Mouse (Mus musculus) layer of hippocampus, adult 9-10 months (tissue): Measurements from ENCODE around the gene Chuk.
"Not testable (repeated sequence)": the region's sequence is repeated elsewhere in the genome, so short reads cannot be mapped to it uniquely, and the experiment has no call there.

ENCODE experiments used
- DNase-seq: peaks from one replicate; pipeline ENCODE4 v3.0.0; 2022; ENCODE audit warnings: low spot score

Gene Chuk

DNA sequence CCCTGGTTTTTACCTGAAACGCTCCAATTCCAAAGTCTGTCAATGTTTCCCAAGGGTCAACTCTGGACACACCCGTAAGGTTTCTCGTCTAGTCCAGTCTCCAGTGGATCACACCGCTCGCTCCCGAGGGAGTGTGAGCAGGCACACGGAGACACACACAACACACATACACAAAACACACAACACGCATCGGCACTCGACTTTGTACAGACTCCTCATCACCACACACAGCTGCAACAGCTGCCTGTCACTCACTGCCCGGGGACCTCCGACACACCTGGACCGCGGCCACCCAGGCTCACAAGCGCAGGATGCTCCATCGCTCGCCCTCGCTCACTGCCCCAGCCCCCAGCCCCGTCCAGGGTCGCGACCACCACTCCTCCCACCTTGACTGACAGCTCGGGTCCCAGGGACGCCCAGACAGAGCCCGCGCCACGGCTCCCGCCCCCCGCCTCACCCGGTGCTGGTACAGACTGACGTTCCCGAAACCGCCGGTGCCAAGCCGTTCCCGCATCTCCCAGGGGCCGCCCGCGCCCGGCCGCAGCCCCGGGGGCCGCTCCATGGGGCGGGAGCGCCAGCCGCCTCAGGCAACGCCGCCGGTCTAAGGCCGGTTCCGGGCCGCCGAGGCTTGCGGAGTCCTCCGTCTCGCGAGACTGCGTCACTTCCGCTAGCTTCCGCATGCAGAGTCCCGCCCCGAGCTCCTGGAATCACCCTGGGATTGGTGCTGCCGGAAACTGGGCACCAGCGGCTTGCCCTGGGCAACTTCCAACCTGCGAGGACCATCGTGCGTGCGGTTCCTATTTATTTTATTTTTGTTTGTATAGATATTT, at the start of gene Chuk:
Gene Chuk (minus strand): TSS at position 650 of the 830 bp plus-strand sequence.
- peak; percentile 81 for DNase-seq

DNA sequence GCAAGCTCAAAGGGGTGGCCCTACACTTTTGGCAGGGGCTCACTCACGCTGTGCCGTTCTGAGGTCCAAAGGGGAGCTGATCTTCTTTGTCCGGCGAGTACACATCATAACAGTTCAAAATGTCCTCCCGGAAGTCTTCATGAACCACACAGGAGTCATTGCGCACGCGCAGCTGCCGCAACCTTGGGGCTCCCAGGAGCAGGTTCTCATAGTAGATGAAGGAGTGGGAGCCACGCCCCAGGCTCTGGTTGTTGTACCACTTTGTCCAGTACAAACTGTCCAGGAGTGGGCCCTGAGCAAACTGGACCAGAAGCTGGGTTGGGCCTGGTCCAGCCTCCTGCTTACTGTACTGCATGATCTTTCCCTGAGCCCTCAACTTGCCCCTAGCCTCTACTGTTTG, 49.7 kb upstream of the Chuk start:
- DNase-seq, result no peak

DNA sequence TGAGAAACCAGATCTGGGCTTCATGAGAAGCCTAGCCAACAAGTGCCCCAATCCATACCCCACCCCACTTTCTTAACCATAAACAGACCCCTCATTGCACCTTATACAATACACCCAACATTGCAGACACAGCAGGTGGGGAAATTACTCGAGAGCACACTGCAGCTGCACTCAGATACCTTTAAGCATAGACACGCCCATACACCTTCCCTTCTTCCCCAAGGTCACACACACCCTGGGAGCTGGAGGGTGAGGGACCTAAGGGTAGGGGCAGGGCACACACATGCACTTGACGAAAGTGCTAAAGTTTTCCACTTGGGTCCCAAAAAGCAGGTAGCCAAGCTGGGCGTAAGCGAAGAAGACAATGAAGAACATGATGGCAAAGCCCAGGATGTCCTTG, 46.5 kb upstream of the Chuk start:
- DNase-seq, result no peak

DNA sequence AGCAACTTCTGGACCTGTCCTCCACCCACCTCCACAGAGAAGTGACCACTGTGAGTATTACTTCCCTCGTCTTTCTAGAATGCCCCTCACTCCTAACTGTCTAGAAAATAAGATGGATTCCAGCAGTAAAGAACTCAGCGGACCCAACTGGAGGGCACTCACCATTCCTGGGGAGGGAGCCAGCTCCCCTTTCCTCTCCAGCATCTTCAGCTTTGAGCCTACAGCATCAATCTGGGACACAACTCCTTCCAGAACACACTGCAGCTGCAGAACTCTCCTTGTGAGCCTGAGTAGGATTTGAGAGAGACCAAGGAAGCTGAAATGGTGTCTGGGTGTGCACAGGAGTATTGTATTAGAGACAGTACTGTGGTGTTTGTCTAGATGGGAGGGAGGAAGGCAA, 41.7 kb upstream of the Chuk start:
- no peak for DNase-seq

DNA sequence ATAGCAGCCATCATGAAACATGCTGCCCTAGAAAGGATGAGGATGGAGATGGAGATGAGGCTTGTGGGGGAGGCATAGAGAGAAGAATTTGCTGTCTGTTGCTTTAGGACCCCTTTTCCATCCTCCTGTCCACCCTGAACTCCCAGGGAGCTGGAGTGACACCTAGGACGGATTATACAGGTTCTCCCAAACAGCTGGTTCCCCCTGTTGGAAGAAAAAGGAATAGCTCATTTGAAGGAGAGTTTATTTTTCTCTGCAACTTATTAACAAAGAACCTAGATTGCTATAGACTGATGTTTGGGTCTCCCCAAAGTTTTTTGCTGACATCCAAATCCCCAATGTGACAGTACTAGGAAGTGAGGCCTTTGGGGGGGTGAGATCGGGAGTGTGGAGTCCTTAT, 41.1 kb upstream of the Chuk start:
- no peak for DNase-seq

DNA sequence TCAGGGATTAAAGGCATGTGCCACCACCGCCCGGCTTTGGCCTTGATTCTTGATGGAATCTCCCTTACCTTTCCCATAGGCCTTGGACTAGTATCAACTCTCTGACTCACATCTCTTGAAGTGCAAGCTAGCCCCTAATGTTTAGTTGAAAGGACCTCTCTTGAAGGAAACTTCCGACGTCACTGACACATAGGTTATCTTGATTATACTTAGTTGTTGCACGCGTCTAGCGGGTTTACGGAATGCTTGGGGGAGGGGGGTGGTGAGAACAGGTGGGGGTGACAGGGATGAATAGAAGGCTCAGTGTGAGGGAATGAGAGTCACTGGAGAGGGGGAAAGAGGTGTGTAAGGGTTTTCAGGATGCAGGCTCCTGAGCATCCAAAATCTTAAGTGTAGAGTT, 39.7 kb upstream of the Chuk start:
- no peak for DNase-seq

DNA sequence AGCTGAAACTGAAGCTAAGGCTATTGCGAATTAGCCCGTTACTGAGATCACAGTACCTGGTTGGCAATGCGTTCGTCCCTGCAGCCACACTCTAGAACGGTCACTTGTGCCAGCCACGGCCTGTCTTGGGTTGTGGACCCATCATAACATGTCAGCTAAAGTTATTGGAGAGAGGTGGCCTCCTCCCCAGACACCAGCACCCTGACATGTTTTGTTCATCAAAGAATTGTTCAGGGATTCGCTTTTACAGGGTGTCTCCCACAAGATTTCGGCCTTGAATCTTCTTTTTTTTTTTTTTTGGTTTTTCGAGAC, 39.2 kb upstream of the Chuk start:
- DNase-seq, result no peak

DNA sequence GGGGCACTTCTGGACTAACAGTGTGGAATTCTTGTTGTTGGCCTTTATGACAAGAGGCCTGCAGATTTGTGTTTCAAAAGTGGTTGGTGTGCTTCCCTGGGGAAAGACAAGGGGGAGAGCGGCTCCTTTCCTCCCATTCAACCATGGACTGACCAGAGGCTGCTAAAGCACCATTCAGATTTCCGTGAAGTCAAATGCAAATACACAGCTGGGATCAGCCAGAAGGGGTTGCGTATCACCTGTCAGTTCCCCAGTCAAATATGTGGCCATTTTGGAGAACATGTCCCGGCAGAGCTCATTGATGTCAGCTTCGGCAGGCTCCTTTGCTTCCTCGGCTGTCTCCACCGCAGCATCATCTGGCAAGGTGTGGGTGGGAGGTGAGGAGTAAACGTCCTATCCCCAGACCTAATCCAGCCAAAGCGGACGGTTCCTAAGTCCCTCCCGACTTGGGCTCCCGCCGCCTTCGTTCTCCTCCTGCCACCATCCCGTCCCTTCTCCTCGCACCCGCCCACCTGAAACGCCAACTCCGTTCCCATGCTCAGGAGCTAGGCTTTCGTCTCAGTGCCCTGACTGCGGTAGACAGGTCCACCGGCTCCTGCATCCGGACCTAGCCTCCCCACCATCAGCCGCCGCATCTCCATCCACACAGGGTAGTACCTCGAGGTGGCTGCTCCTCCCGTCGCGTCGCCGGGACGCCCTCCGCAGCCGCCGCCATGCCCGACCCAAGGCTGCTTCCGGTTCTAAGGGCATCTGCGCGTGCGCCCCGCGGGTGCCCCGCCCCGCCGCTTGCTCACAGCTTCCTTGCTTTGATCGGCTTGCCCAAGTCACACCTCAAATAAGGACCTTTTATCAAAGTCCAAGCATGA, 38.7 kb upstream of the Chuk start, which contains the start of gene Bloc1s2:
Gene Bloc1s2 (minus strand): TSS at position 745 of the 866 bp plus-strand sequence.
- DNase-seq, result peak; percentile 63

DNA sequence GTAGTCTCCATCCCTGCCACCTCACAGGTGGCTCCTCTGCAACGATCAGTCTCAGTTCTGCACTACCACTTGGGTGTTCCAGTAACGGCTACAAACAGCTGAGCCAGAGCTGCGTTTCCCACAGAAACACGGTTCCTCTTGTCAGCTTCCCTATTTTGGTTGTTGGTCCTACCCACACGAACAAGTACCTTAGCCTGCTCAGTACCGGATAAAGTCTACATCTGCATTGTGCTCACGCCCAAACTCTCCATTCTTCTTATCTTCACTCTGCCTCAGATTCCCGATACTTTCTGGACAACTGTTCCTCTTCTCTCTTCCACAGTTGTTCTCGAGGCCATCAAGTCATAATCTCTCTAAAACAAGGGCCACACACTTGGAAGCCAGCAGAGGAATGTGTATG, 37.1 kb upstream of the Chuk start:
- no peak for DNase-seq

DNA sequence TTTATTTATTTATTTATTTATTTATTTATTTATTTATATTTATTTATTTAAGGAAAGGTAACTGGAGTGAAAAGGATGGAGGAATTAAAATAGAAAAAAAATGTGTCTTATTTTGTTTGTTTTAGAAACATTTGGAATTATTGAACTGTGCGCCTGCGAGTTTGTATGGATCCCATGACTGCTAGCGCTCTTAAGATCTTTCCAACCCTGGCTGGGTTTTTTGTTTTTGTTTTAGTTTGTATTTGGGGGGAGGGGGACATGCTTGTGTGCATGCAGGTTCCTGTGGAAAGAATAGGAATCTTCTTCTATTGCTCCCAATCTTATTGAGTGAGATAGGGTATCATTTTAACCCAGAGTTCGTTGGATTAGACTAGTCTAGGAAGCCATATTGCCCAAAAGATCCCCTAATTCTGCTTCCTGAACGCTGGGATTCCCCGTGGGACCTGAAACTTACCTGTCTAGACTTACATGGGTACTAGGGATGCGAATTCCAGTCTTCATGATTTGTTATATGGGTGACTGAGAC, 28.7 kb upstream of the Chuk start:
- no peak for DNase-seq

DNA sequence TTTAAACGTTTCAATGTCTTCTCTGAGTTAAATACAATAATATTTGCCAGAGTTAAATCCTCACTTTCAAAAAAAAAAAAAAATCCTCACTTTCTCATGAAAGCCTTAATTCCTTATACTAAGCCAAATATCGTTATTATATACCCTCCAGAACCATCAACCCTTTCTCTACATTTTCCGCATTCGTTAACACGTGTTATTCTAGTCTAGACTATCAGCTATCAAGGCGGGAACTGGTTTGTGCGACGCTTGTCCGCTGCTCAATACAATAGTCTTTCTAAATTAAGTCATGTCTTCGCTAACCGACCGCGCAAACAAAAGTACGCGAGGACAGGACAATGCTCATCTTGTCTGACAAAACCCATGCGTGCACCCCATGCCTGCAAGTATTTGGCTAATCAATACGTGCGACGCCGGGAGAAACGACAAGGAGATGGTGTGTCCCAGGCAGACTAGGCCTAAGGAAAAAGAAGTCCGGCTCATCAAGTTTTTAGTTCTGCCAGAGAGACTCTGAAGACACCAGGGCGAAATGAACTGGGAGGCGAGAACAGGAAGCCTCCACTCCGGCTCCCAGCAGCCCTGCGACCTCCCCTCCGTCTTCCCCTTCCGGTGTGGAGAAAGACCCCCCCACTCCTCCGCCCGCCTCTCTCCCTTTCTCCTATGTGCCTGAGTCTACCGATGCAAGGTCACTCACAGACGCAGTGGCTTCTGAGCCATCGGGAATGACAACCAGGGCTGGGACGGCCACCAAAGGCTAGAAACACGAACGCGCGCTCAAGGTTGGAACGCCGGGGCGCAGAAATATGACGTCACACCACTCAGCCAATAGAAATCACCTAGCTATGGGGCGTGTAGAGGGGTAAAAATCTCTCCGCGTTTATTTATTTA, 28.0 kb upstream of the Chuk start, which contains the start of gene Cwf19l1:
Gene Cwf19l1 (minus strand): TSS at position 805 of the 888 bp plus-strand sequence.
- DNase-seq, result peak; percentile 90

DNA sequence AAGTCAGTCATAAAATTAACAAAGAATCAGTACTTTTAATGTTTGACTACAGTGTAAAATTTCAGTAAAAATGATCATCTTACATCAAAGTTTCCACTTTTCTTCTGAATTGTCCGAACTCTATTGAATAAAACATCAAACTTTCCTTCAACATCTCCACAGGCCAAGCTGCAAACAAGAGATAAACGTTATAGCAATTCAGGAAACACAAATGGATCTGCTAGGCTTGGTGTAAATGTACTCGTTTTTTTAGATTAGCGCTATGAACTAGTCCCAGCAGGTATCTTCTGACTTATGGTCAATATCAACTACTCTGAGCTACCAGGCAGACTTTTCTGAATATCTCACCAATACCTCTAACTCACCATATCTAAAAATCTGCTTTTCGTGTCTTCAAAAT, 25.6 kb upstream of the Chuk start:
- no peak for DNase-seq

DNA sequence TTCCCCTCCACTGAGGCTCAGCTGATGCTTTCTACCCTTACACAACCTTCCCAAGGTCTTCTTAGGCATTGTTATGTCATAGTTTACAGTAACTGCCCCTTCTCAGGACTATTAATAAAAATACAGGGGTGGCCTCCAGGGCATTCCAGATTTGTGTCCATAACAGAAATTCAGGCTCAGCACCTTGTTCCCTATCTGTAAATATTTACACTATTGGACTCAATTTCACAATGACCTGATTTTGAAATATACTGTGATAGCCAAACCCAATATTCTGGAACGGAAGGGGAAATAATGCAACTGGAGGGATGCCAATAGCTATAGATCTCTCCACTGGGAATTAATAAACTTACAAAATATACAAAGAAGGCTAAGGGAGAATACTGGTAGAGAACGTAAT, 21.3 kb upstream of the Chuk start:
- no peak for DNase-seq

DNA sequence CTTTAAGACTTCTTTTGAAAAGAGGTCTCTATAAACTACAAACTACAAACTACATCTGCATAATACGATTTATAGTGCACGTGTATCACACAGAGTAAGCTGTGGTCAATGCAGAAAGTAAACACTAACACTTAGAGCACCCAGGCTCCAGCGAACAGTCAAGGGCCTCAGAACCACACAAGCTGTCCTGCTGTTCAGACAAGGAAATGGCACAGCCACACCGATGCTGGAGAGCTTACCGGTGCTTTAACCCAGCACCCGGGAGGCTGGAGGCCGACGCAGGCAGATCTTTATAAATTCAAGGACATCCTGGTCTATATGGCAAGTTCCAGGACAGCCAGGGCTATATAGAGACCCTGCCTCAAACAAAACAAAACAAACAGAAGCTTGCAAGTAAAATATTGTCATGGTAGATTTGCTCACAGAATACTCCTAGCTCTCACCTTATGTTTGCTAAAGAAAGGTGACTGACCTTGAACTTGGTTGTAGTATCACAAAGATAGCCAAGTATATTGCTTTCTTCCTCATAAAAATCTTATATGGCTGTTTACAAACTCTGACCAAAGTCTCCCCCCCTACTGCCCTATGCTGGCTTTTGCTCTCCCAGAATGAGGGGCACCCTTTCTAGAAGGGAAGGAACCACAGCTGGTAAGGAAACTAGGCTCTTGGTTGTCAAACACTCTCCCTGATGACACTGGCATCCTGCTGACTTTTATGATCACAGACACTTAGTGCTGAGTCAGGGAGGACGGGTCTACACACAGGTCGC, 20.6 kb upstream of the Chuk start:
- no peak for DNase-seq

DNA sequence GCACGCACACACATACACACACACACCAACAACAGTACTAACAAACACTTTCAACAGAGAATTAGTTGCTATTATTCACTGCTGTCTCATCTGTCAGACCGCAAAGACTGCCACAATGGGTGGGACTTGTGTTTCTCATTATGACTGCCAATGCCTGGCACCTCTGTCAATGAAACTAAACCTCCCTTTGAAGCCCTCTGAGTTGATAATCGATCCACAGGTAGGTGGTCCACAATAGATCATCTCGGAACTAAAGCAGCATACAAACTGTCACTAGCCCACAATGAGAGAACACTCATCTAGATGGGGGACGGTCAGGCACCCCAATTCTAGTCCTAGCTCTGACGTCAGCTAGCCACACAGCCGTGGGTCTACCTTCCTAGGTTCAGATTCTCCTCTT, 13.9 kb upstream of the Chuk start:
- DNase-seq, result no peak

DNA sequence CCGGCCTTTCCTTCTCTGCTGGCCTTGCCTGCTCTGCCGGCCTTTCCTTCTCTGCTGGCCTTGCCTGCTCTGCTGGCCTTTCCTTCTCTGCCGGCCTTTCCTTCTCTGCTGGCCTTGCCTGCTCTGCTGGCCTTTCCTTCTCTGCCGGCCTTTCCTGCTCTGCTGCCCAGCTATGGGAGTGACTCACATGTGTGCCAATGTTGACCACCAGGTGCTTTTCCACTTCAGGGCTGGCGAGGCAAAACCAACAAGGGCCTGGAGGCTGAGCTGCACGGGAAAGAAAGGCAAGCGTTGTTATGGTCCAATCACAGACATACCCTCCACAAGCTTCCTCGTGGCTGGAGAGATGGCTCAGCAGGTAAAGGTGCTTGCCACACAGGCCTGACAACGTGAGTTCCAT, 13.4 kb upstream of the Chuk start:
- not testable (repeated sequence) for DNase-seq

DNA sequence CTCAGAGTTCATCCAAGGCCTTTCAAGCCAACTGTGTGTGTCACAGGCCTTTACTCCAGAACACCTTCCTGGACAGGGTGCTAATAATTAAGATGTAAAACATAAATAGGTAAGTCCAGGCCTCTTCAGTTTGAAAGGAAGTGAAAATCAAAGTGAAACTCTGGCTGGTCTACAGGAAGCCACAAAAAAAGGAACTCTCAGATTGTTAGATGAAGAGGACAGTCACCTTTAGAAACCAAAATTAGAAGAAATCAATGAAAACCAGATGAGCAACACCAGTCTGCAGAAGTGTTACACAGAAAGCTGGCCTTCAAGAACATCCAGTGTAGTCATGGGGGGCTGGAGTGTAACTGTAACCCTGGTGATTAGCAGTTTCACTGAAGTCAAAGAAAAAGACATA, 10.5 kb upstream of the Chuk start:
- no peak for DNase-seq

DNA sequence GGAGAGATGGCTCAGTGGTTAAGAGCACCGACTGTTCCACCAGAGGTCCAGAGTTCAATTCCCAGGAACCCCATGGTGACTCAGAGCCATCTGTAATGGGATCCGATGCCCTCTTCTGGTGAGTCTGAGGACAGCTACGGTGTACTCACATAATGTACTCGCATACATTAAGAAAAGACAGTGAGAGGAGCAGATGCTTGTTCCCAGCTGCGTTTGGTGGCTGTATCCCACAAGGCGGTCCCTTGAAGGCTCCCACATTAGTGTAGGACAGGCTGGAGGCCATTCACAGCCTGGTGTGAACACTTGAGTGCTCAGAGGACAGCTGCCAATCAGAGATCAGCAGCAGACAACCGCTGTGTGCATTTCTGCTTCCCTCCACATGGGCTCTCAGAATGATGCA, 4.4 kb upstream of the Chuk start:
- no peak for DNase-seq

DNA sequence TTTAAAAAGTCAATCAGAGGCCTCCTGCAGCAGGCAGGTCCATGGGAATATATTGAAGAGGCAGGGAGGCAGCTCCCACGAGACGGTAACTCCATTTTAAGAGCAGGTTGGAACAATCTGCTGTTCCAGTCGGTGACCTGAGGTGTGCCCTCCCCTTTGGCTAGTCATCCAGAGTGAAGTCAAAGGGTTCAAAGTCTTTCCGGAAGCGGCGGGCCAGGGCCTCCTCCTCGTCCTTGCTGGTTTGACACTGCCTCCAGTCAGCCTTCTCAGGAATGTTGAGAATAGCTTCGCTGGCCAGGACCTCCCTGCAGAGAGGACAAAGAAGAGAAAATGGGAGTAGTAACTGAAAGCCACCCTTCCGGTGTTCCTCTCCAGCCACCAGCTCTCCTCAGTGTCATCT, 3.1 kb upstream of the Chuk start:
- no peak for DNase-seq

DNA sequence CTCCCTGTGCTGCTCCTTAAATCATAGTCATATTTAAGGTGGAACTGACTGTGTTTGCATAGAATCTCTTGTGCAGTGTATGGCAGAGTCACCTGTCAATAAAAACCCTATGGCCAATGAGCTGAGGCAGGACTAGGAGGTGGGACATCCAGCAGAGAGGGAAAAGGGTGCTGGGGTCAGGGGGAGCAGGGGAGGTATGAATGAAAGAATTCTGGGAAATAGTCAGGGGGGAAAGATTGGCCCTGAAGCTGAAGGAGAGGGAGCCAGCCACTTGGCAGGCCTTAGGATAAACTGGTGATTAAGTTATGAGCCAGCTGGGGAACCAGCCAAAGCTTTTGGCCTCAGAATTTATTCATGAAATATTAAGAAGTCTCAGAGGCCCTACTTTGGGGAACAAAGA, 1.7 kb upstream of the Chuk start:
- no peak for DNase-seq
